Mouse (Mus musculus) small intestine, adult 2 months (tissue): ENCODE measurements around the gene Slc22a16.

Source experiments
- CTCF ChIP-seq: fragments of 200-500 bp; IDR thresholded peaks from 2 replicates; pipeline ENCODE4 v1.5.1; 2012; ENCODE audit warnings: low read depth, mild to moderate bottlenecking, control low read depth, inconsistent platforms, low read length, moderate library complexity, mixed read lengths; ENCODE audit not compliant: insufficient replicate concordance, insufficient read length; ENCODE audit errors: extremely low read depth
- POLR2A ChIP-seq: fragments of 200-500 bp; IDR thresholded peaks from 2 replicates; pipeline ENCODE4 v1.6.1; 2012; ENCODE audit warnings: low read depth, mild to moderate bottlenecking, control low read depth, inconsistent platforms, low read length, moderate library complexity

DNA sequence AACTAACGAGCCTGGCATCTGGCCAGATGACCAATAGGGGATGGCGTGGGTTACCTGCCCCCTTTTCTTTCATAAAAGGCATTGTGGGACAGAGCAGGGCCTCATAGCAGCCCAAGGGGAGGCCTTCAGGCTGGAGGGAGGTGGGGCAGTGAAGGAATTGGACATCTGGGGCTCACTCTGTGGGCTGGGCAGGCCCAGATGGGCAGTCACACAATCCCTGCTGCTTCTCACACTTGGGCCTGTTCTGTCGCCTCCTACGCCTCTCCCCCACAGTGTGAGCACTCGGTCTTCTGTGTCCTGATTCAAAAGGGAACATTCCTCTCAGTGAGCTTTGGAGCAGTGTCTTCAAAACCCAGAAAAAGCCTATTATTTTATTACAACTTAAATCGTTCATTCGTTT, 68.1 kb downstream of the Slc22a16 start:
- TF ChIP-seq CTCF (no peak), POLR2A (no peak)
